Mouse (Mus musculus): Measurements from ENCODE around the gene Coa7.

GRCm38 (mm10) chr4:108372166-108372565 is 44.2 kb downstream of the Coa7 start:
- TF ChIP-seq EP300 (IDR thresholded peaks at IDR 0.05; ENCODE audit: low read depth) (no peak), CTCF (IDR thresholded peaks at IDR 0.05; ENCODE audit: low read depth) (no peak)
